Mouse (Mus musculus): ENCODE measurements around the gene Fgfr2.
A peak's percentile ranks its signal among the peaks of the same experiment; 100 is the strongest.

GRCm38 (mm10) chr7:132897258-132897657, 225.9 kb downstream of the Fgfr2 start:
- TF ChIP-seq CTCF (conservative IDR thresholded peaks at IDR 0.05; ENCODE audit: low read length), result peak; percentile 61
- no peak for TF ChIP-seq NANOG (IDR thresholded peaks at IDR 0.05; ENCODE audit: borderline replicate concordance, low read length)

All from E14TG2a.4 (cell line).